Mouse (Mus musculus) cerebellum, postnatal 36 days (tissue): ENCODE measurements around the gene Lrrn2.

Source experiments
- DNase-seq, 2 experiments: peaks; one replicate each; pipeline ENCODE4 v3.0.0; 2021 to 2022; ENCODE audit warnings: mixed read lengths in 2 of 2

The Lrrn2 gene

DNA sequence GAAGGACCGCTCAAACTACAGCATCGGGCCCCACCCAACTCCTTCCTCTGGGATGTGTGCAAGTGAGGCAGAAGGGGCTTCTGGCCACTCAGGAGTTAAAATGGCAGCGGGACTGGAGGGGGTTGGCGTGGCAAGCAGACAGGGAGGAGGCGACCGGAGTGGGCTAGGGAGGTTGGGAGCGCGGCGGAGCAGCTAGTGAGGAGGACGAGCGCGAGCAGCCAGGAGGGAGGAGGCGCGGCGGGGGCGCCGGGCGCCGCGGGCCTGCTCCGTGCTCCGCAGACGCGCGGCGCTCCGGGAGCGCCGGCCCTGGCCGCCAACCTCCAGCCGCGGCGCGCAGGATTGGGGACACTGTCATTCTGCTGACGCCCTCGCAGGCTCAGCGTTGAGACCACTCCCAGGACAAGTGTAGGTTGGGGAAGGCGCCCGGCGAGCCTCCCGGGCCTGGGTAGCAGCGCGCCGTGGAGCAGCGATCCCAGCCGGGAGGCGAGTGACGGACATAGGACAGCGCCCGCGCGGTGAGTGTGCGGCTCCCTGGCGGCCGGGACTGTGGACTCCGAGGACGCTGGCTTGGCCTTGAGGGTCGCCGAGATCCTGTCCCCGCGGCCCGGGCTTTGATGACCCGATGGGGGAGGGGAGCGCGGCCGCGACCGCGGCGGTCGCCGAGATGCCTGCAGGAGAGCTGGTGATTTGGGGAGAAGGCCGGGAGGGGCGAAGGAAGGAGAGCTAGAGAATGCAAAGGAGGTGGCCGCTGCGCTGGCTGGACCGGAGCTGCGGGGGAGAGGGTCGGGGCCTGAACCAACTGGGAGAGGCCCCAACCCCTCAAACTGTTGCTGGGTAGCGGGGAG, at the start of gene Lrrn2:
Gene Lrrn2 (plus strand): TSS at position 113 of the 845 bp plus-strand sequence.
- peak; percentile 72 to 77 for DNase-seq

DNA sequence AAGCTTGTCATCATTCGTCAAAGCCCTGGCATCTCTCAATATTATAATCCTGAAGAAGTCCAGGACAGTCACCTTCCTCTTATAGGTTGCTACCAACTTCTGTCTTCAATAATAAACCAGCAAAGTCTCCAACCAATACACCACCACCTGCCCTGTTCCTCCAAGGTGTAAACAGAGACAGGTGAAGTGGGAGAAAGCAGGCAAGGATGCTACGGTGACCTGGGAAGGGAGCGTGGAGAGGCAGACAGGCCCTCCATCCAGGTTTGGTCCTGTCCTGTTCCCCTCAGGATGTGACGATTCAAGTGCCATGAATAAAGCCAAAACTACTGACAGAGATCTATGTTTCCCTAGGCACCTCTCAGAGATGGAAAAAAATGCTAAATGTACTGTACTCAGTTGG, 48.1 kb upstream of the Lrrn2 start:
- no peak for DNase-seq

DNA sequence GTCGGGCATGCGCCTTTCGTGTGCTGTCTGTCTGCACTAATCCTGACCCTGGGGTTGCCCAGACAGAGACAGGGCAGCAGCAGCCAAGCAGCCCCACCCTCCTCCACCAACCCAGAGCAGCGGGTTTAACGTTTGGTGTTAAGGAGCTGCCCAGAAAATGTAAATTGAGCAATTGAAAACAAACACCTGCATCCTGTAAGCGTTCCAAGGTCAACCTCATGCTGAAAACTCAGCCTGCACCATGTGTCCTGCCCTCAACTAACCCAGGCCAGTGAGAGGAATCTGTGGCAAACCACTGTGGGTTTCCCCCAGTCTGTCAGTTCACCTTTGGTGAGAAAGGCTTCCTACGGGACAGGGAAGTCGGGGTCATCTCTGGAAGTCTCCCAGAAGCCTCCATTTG, 46.0 kb upstream of the Lrrn2 start:
- no peak for DNase-seq

DNA sequence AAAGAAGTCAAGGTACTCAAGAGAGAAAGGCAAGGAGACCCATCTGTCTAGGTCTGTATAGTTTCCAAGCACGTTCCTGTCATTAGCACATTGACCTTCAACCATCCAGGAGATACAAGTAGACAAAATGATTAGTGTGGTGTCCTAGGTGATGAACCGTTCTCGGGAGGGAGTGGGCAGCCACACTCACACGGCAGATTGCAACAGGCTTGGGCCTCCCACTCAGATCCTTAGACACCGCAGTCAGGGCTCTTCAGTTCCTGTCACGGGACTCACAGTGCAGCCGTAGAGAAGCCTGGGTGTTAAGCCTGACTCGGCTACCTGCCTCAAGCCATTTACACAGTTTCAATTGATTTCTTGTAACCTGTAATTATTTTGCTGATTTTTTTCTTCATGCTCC, 43.2 kb upstream of the Lrrn2 start:
- no peak for DNase-seq

DNA sequence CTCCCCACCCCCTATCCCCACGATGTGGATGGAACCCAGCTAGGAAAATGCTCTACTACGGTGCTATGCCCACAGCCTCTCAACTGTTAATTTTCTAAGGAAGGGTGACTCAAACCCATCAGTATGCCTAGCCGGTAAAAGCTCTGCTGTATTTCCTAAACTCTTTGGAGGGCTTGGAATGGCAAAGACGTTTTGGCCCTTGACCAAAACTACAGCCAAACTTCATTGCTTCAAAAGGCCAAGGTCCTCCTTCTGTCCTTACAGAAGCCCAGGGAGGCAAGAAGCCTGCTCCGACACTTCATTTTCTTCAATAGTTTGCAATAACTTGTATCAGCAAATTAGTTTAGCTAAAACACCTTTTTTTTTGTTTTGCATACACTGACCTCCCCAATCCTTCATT, 42.4 kb upstream of the Lrrn2 start:
- no peak for DNase-seq

DNA sequence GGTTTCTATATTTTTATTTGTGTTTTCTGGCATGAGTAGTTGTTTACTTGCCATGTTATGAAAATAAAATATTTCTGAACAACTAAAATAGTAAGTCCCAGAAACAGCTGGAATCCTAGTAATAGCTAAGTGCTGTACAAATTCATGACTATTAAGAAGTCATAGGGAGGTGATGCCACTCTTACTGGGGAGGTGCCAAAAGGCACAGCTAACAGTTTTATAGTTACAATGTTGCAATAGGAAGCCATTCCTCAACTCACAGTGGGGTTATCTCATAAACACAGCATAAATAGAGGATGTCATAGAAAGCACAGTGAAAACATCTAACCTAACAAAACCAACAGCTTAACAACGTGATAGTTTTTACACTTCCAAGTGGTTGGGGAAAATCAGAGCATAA, 41.7 kb upstream of the Lrrn2 start:
- DNase-seq = no peak

DNA sequence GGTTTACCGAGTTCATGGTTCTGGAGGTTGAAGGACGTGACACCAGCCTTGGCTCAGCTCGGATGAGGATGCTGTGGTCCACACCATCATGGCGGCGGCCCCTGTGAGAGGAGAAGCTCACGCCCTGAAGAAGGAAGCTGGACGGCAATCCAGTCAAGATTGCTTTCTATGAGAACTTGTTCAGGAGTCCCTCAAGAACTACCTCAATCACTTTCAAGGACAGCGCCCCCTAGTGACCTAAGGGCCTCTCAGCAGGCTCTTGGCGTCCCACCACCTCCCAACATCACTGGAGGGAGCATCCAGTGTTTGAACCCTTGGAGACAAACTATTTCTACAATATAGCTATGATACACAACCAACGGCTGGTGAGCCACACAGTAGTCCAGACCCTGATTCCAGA, 36.5 kb upstream of the Lrrn2 start:
- DNase-seq = peak in 1 of 2 experiments; percentile 7

DNA sequence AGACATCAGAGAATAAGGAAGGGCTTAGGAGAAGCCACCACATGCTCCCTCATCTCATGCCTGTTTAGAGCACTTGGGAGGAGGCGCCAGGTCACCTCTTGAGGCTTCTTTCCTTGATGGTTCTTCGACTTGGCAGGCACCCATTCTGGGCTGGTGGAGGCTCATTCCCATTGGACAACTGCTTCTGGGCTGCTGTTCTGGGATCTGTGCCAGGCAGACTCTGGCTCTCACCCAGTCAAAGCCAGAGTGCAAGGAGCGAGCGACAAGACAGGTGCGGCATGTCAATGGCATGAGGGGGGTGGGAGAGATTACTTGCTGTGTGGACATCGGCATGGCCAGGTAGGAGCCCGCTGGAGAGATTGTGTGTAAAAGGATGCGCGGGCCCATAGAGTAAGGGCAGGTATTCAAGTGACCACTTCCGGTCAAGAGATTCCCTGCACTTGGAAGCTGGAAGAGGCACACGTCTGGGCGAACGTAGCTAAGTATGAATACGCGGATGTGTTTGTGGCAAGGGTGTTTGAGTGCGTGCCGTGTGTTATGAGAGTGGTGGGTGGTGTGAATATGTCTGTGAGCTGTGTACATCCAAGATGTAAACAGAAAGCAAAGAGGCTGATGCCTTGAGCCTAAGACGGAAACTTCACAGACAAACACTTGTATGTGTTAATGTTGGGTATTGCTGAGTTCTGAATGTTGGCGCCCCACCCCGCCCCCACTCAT, 35.8 kb upstream of the Lrrn2 start:
- peak; percentile 13 to 20 for DNase-seq

DNA sequence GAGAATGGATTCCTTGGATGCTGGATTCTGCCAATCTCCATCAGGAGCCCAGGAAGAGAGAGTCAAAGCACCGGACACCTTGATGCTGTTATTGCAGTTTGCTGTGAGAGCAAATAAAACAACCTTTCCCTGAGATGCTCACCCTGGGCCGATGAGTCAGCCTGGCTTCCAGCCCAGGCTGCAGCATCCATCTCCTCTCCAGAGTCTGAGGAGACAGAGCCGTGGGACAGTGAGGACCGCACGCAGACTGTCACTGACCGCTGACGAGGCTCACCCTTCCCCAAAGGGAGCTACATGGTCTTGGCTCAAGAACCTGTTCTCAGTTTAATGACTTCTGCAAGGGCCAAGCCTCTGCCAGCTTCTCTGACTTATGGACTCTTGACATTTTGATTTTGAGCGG, 34.3 kb upstream of the Lrrn2 start:
- peak; percentile 68 to 69 for DNase-seq

DNA sequence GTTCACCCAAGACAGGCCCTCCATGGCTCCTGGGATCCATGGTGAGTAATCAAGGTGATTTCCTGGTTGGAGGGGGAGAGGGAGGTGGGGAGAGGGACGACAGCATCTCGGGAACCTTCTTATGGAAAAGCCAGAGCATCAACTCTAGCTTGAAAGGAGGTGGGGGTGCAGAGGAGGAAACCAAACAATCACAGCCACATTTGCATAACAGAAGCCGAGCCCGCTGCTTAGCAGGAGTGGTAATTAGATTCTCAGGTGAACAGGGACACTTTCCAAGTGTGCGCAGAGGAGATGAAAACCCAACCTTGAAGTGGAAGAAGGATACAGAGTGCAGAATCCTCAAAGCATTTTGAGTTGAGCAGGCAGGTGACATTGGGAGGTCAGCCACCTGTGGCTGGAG, 29.3 kb upstream of the Lrrn2 start:
- no peak for DNase-seq

DNA sequence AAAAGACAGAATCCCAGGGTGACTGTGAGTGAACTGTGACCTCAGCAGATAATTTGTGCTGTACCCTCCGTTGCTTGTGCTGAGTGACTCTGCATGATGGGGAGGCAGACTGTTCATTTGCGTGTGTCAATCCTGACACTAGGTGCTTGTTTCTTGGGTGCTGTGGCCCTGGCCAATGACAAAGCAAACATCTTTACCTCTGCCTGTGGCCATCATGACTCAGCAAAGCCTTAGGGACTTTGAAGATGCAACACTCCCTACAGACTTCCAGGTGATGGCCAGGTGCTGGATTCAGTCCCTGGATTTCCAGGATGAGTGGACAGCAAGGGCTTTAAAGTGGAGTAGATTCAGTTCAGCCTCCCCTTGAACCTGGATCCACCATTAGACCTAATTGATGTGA, 28.8 kb upstream of the Lrrn2 start:
- no peak for DNase-seq

DNA sequence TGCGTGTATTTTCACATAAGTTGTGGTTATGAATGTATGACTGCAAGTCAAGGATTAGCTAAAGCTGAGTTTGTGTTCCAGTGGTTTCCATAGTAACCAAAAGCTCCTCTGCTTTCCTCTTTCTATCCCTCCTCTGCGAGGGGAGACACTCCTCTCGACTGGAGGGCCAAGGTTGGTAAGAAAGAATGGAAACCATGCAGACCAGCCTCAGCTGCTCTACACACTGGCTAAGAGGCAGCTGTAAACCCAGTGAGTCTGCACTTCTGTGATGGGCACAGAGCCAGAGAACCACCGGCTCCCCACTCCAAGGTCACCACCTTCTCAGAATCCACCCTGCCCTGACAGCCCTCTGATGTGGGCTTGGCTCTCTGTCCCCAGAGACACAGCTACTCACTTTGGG, 28.3 kb upstream of the Lrrn2 start:
- no peak for DNase-seq

DNA sequence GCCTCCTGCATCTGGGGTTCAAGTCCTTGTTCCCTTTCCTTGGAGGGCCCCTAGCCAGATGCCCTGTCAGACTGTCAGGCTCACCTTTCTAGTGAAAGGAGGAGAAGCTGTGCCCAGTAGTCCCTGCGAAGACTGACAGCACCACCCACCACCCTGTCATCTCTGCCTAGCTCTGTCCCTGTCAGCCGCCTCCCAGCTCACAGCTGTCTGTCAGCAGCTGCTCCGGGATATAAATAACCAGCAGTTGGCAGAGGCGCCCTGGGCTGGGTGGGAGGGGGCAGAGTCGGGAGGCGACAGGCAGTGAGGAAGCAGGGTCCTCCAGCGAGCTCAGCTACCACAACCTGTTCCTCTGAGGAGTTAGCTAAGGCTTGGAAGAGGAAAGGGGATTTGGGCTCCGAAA, 26.8 kb upstream of the Lrrn2 start:
- no peak for DNase-seq

DNA sequence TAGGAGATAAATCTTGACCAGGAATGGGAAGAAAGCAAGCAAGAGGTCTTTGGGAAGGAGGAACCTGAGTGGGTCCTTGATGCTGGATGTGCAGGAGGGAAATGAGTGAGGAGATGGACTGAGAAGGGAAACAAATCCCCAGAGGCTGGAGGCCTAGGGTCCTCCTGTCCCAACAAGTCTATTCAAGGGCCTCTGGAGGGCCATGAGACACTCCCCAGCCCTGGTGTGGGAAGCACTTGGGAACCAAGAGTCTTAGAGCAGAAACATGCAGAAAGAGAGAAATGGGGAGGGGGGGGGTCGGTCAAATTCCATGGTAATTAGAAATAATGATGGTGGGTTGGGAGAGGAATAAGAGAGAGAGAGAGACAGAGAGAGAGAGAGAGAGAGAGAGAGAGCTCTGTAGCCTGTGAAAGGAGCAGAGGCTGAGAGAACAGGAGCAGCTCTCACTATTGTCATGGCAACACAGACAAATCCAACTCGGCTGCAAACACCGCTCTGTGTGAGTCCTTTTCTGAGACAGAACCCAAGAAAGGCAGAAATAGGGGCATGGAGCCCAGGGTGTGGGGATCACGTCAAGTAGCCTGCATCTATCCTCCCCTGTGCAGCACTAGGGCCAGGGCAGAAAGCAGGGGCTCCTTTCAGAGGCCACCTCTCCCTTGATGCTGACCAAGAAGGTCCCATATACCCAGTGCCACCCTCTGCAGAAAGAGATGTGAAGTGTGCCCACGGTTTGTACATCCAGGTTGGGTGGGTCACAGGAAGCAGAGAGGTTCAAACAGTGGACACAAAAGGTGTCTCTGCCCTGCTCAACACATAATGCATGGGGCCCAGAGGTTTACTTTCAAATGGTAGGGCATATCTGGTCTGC, 21.3 kb upstream of the Lrrn2 start:
- DNase-seq = no peak

DNA sequence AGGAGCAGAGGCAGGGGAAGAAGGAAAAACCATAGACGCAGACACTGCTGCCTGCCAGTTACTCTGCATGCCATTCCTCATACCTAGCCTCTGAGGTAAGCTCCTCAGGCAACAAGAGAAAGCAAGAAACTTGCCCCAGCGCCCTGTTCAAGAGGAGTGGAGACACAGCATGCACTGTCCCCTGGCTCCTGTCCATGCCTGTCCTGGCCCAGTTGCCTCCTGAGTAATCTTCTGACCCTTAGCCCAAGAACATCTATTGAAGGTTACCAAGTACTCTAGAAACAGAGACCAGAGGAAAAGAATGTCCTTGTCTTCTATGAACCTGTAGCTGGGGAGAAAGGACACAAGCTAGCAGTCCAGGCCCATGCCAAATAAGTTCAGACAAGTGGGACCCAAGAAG, 15.9 kb upstream of the Lrrn2 start:
- DNase-seq = no peak

DNA sequence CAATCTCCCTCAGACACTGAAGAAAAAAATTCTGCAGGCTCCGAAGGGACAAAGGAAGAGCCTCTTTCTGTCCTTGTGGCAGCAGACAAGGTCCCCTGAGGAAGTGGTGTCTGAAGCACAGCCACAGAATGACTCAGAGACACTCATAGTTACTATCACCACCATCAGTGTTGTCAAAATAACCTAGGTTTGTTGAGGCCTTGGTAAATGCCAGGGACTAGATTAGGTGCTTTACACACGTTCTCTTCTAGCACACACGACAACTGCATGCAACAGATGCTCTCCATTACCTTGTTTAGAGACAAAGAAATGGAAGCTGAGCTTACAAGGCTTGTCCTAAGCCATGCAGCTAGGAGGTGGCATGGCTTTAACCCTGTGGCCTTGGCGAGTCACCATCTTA, 14.5 kb upstream of the Lrrn2 start:
- no peak for DNase-seq

DNA sequence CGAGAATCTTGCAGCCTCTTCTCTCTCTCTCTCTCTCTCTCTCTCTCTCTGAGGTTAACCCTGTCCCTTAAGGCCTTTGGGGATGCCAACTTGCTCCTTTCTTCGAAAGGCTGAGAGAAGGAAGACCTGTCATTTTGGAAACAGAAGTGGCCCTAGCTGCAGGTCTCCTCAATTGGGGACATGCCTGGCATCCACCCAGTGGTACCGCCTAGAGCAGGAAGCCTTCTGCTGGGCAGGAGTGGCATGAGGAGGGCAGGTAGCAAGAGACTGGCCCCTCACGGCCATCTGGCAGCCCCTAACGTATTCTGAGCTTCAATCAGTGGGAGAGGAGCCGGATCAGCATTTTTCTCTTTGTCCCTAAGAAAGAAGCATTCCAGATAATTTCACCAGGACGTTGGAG, 9.7 kb upstream of the Lrrn2 start:
- DNase-seq = peak in 1 of 2 experiments; percentile 28

DNA sequence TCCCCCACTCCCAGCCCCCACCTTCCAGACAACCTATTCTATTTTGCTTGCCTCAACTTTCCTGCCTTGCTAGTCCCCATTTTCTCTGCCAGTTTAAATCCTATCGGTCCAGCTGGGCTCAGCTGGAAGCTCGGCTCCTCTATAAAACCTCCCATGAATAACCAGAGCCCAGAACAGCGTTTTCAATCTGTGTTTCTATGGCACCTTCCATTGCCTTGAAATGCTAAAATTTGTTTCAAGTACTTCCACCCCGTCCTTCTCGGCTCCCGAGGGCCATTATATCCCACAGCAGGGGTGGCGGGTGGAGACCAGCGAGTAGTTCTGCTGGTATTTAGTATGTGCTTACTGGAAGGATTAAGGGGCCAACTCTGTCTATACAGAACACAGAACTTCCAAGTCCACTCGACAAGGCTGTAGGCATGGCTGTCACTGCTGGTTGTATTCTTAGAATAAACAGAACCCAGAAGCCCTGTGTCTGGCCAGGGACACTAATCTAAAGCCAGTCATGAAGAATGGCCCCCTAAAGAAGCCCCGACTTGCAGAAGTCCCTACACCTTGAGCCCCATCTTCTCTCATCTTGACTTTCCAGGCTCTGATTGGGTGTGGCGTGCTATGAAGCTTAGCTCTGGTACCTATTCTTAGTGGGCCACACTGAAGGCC, 992 bp upstream of the Lrrn2 start:
- DNase-seq = no peak

DNA sequence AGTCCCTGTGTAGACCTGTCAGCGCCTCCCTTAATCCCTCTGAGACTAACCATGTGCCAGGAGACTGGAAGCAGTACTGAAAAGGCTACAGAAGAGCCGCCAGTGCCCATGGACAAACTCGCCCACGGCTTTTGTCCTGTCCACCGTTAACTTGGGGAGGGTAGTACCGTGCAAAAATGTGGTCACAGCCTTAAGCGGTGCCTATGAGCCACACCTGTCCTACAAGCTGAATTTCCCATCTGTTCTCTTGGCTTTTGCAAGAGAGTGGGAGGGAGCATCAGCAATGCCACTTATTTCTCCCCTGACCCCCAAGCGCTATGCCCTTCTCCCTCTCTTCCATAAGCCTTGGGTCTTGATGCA, 292 bp upstream of the Lrrn2 start:
- DNase-seq = no peak

DNA sequence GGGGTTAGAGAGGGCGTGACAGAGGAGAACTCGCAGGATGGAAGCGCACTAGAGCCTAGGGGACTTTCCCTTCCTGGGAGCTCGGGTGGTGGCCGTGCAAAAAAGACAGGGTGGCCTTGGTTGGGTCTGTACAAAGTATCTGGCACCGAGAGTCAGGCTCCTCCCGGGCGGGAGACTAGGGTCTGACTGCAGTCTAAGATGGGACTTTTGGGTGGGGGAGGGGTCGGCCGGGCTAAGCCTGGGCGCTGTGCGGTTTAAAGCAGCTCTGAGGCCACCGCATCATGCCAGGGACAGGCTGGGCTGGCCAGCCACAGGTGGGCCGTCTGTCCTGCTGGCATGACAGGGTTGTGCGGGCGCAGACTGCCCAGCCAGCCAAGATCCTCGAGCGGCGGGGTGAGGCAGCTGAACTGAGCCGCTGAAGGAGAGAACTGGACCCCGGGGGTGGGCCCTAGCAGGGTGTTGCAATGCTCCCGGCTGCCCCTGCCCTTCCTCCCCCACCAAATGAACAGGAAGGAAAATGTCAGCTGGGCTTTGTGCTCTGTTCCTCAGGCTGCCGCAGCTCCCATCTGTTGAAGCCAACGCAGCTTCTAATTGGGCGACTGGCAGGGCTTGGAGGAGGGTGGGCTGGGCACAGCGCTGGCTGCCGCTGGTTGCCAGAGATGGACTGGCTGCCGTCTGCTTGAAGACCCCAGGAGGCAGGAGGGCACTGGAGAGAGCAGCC, 1.1 kb downstream of the Lrrn2 start:
- DNase-seq = peak; percentile 75 to 76

DNA sequence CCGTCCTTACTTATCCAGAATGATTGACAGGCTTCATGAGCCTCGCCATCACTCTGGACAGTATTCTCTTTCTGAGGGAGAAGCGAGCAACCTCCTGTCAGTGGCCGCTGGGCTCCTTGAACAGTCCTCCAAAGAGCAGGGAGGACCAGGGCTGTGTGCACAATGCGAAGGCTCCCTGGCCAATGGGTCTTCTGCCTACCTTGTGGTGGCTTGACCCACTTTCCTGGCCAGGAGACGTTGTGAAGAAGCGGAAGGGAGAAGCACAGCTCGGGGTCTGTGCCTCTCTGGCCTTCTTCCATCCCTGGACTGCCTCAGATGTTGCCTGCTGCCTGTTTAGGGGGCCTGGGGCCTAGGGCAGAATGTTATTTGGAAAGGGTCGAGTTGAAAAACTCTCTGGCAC, 1.8 kb downstream of the Lrrn2 start:
- DNase-seq = peak; percentile 46 to 52

DNA sequence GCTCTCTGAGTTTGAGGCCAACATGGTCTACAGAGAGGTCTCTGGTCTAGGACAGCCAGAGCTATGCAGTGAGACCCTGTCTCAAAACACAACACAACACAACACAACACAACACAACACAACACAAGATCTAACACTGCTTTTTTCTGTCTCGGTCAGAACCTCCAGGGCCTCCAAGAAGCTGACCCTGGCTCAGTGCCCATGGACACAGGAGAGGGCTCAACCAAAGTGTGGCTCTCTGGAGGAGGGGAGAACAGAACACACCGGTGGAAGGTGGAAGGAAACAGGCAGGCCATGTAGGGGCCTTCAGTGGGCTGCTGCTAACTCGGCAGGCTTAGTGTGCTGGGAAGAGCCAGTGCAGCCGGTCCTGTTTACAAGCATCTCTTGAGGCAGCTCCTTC, 5.6 kb downstream of the Lrrn2 start:
- peak in 1 of 2 experiments; percentile 48 for DNase-seq
